Mouse (Mus musculus): ENCODE data around the gene Bspry. TPM values are rescaled to one million over a fixed set of nuclear protein-coding genes. Genes with fewer than 3 reads are reported as not detected.

Bspry gene
- total and polyA plus RNA-seq, 2 experiments: 0.09 to 0.26 TPM

DNA sequence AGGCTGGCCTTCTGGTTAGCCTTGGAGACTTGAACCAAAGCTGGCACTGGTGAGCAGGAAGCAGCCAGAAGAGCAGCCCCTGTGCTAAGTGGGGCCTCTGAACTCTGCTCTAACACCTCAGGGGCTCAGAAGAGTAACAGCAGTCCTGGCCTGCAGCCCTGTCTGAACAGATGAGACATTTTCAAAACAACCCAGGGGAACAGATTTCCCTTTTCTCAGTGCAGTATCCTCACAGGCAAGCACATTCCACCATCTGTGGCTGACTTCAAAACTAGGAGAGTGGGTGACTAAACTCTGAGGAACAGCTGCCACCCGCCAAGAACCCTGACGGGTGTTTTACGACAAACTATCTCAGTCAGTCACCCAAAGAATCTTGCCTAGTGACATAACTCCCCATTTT lies 20.8 kb upstream of the Bspry start:
- no peak for TF ChIP-seq CTCF (IDR thresholded peaks at IDR 0.05; ENCODE audit: low read depth, low read length)
- no peak for TF ChIP-seq POLR2A (IDR thresholded peaks at IDR 0.05; ENCODE audit: extremely low read depth, insufficient read depth, low read length)

DNA sequence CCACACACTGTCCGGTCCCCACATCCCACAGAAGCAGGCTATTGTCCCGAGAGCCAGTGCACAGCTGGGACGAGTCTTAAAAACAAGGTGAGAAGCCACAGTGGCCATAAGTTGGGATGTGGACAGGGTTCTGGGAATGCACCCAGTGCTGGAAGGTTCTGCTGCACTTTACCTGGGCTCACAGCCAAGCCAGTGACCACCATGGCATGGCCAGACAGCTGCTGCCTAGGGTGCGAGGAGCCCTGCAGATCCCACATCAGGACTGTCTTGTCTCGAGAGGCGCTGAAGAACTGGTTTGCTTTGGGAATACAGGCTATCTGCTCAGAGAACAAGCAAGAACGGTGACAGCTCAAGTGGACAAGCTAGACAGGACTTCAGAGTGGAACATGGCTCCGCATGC lies 19.5 kb upstream of the Bspry start:
- no peak overlapping the region for H3K9ac ChIP-seq (ENCODE audit: low read depth, low read length)
- WGBS: 94% methylated on average over 8 of the region's 8 CpGs
- TF ChIP-seq POLR2A (IDR thresholded peaks at IDR 0.05; ENCODE audit: extremely low read depth, insufficient read depth, low read length) (no peak), CTCF (IDR thresholded peaks at IDR 0.05; ENCODE audit: low read depth, low read length) (no peak)
- H3K4me1 ChIP-seq (ENCODE audit: control insufficient read depth, insufficient read depth, low read length): no peaks in the 10 kb centered on the region
- H3K27me3 ChIP-seq (ENCODE audit: control insufficient read depth, insufficient read depth, low read length): no peaks in the 10 kb centered on the region
- no peak overlapping the region for H3K4me3 ChIP-seq (ENCODE audit: insufficient read depth, low read depth, low read length)
- no peak for DNase-seq (ENCODE audit: extremely low read depth, low read depth, low spot score)
- H3K79me2 ChIP-seq (ENCODE audit: control insufficient read depth, insufficient read depth, low read length): no peaks in the 10 kb centered on the region
- H3K27ac ChIP-seq (replicated peaks; ENCODE audit: insufficient read depth, low read depth, low read length): no peak overlapping the region
- no peaks in the 10 kb centered on the region for H3K36me3 ChIP-seq (ENCODE audit: control insufficient read depth, insufficient read depth, low read length)

More for the DNA sequence above, 20.8 kb upstream of the Bspry start:
- H3K4me1 ChIP-seq (ENCODE audit: control insufficient read depth, insufficient read depth, low read length): no peaks in the 10 kb centered on the region
- H3K27me3 ChIP-seq (ENCODE audit: control insufficient read depth, insufficient read depth, low read length): no peaks in the 10 kb centered on the region
- H3K27ac ChIP-seq (replicated peaks; ENCODE audit: insufficient read depth, low read depth, low read length): no peak overlapping the region
- no peaks in the 10 kb centered on the region for H3K36me3 ChIP-seq (ENCODE audit: control insufficient read depth, insufficient read depth, low read length)
- no peak for DNase-seq (ENCODE audit: extremely low read depth, low read depth, low spot score)
- H3K79me2 ChIP-seq (ENCODE audit: control insufficient read depth, insufficient read depth, low read length): no peaks in the 10 kb centered on the region
- no peak overlapping the region for H3K9ac ChIP-seq (ENCODE audit: low read depth, low read length)
- H3K4me3 ChIP-seq (ENCODE audit: insufficient read depth, low read depth, low read length): no peak overlapping the region
- WGBS: 95% methylated on average over 3 of the region's 3 CpGs

DNA sequence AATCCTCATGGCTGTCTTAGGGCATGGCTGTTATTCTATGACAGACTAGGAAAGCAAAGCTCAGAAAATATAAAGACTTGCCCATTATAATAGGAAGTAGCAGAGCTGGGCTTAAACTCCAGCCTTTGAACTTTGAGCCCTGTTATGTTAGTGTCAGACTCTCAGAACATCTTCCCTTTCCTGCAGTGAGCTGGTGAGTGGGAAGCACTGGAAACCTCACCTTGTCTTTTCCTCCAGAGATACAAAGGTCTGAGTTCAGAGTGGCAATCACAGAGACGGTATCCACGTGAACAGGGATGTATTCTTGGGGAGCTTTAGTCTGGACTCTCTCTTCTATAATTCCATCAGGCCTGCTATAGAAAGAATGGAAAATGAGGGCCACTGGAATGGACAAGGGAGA lies 16.7 kb upstream of the Bspry start:
- 89% methylated on average over 2 of the region's 2 CpGs for WGBS
- H3K36me3 ChIP-seq (ENCODE audit: control insufficient read depth, insufficient read depth, low read length): no peaks in the 10 kb centered on the region
- H3K9ac ChIP-seq (ENCODE audit: low read depth, low read length): no peak overlapping the region
- no peaks in the 10 kb centered on the region for H3K4me1 ChIP-seq (ENCODE audit: control insufficient read depth, insufficient read depth, low read length)
- H3K4me3 ChIP-seq (ENCODE audit: insufficient read depth, low read depth, low read length): no peak overlapping the region
- H3K27me3 ChIP-seq (ENCODE audit: control insufficient read depth, insufficient read depth, low read length): no peaks in the 10 kb centered on the region
- DNase-seq (ENCODE audit: extremely low read depth, low read depth, low spot score): no peak
- H3K79me2 ChIP-seq (ENCODE audit: control insufficient read depth, insufficient read depth, low read length): no peaks in the 10 kb centered on the region
- no peak overlapping the region for H3K27ac ChIP-seq (replicated peaks; ENCODE audit: insufficient read depth, low read depth, low read length)
- TF ChIP-seq CTCF (IDR thresholded peaks at IDR 0.05; ENCODE audit: low read depth, low read length) (no peak), POLR2A (IDR thresholded peaks at IDR 0.05; ENCODE audit: extremely low read depth, insufficient read depth, low read length) (no peak)

DNA sequence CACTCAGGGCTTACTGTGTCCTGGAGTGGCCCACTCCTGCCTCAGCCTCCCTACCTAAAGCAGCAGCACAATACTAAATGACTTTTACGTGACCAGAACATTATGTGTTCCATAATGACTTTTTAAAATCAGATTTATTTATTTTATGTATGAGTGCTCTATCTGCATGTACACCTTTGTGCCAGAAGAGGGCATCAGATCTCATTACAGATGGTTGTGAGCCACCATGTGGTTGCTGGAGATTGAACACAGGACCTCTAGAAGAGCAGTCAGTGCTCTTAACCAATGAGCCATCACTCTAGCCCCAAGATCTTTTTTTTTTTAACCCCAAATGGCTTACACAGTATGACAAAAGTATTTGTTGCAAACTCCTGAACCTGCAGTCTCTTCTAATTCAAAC lies 11.7 kb upstream of the Bspry start:
- Histone ChIP-seq H3K4me1 (ENCODE audit: control insufficient read depth, insufficient read depth, low read length) (peaks cover 2% of the 10 kb centered on the region; the same call in 1 of the 2 replicates), H3K4me3 (ENCODE audit: insufficient read depth, low read depth, low read length) (no peak overlapping the region), H3K27ac (replicated peaks; ENCODE audit: insufficient read depth, low read depth, low read length) (no peak overlapping the region), H3K27me3 (ENCODE audit: control insufficient read depth, insufficient read depth, low read length) (no peaks in the 10 kb centered on the region), H3K36me3 (ENCODE audit: control insufficient read depth, insufficient read depth, low read length) (no peaks in the 10 kb centered on the region), H3K79me2 (ENCODE audit: control insufficient read depth, insufficient read depth, low read length) (no peaks in the 10 kb centered on the region), H3K9ac (ENCODE audit: low read depth, low read length) (no peak overlapping the region)
- WGBS: 100% methylated on average over 1 of the region's 1 CpGs
- DNase-seq (ENCODE audit: extremely low read depth, low read depth, low spot score): no peak
- no peak for TF ChIP-seq CTCF (IDR thresholded peaks at IDR 0.05; ENCODE audit: low read depth, low read length)
- no peak for TF ChIP-seq POLR2A (IDR thresholded peaks at IDR 0.05; ENCODE audit: extremely low read depth, insufficient read depth, low read length)

DNA sequence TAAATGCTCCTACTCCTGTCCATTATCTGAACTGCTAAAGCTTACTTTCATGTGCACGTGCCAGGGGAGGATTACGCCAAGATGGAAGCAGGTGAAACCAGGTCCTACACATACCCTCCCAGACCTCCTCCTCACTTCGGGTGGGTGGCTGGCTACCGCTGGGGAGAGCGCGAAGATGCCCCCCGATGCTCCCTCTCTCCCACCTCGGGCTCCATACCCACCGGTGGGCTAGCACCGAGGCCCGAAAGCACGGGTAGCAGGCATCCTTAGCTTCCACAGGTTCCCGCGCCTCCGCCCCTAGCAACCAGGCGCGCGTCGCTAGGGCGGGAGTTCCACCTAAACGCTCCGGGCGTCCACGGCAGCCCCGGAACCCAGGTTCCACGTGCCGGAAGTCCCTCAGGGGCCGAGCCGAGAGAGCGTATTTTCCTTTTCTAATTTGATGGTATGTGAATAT lies 9.2 kb upstream of the Bspry start, which contains the start of gene Wdr31:
Wdr31 (minus strand) TSS at position 299 of the 454 bp plus-strand sequence.
- WGBS: 1% methylated on average over 30 of the region's 30 CpGs
- TF ChIP-seq POLR2A (IDR thresholded peaks at IDR 0.05; ENCODE audit: extremely low read depth, insufficient read depth, low read length) (no peak), CTCF (IDR thresholded peaks at IDR 0.05; ENCODE audit: low read depth, low read length) (no peak)
- no peaks in the 10 kb centered on the region for H3K27me3 ChIP-seq (ENCODE audit: control insufficient read depth, insufficient read depth, low read length)
- H3K36me3 ChIP-seq (ENCODE audit: control insufficient read depth, insufficient read depth, low read length): no peaks in the 10 kb centered on the region
- H3K9ac ChIP-seq (ENCODE audit: low read depth, low read length): peak within 1 kb of the TSS; percentile 69
- no peak within 1 kb of the TSS for H3K27ac ChIP-seq (replicated peaks; ENCODE audit: insufficient read depth, low read depth, low read length)
- DNase-seq (ENCODE audit: extremely low read depth, low read depth, low spot score): peak; percentile 48
- peak within 1 kb of the TSS; percentile 84 for H3K4me3 ChIP-seq (ENCODE audit: insufficient read depth, low read depth, low read length)
- H3K4me1 ChIP-seq (ENCODE audit: control insufficient read depth, insufficient read depth, low read length): peaks cover 2% of the 10 kb centered on the region; the same call in 1 of the 2 replicates
- H3K79me2 ChIP-seq (ENCODE audit: control insufficient read depth, insufficient read depth, low read length): no peaks in the 10 kb centered on the region

DNA sequence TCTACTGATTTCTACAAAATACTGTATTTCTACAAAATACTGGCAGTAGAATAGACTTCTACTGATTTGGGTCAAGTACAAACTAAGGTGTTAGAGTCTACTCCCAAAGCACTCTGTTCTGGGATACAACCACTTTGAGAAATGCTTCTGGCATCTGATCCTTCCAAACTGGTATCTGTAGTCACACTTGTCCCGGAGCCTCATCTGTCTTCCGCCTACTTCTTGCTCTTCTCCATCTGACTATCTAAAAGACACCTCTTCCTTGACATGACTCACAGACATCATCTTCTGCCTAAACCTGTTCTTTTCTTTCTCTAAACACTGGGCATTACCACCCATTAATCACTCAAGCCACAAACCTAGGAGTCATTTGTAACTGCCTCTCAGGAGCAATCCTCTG lies 7.8 kb upstream of the Bspry start:
- 97% methylated on average over 2 of the region's 2 CpGs for WGBS
- DNase-seq (ENCODE audit: extremely low read depth, low read depth, low spot score): no peak
- TF ChIP-seq POLR2A (IDR thresholded peaks at IDR 0.05; ENCODE audit: extremely low read depth, insufficient read depth, low read length): no peak
- H3K27me3 ChIP-seq (ENCODE audit: control insufficient read depth, insufficient read depth, low read length): no peaks in the 10 kb centered on the region
- H3K4me3 ChIP-seq (ENCODE audit: insufficient read depth, low read depth, low read length): no peak overlapping the region
- no peaks in the 10 kb centered on the region for H3K36me3 ChIP-seq (ENCODE audit: control insufficient read depth, insufficient read depth, low read length)
- peaks cover 2% of the 10 kb centered on the region; the same call in 1 of the 2 replicates for H3K4me1 ChIP-seq (ENCODE audit: control insufficient read depth, insufficient read depth, low read length)
- H3K27ac ChIP-seq (replicated peaks; ENCODE audit: insufficient read depth, low read depth, low read length): no peak overlapping the region
- H3K9ac ChIP-seq (ENCODE audit: low read depth, low read length): no peak overlapping the region
- H3K79me2 ChIP-seq (ENCODE audit: control insufficient read depth, insufficient read depth, low read length): no peaks in the 10 kb centered on the region

Data from liver, adult 2 months (tissue).